Mouse (Mus musculus) CD4-positive naive resting alpha-beta T cell, adult 57 days (primary cell): ENCODE results near the gene Wfdc13. TPM values are rescaled to one million over a fixed set of nuclear protein-coding genes. Genes with fewer than 3 reads are reported as not detected.

Experiments used
- total RNA-seq: library from RNA; stranded (reverse); gene quantifications from one replicate; pipeline ENCODE4 v1.2.4, GENCODE M21; 2023

Wfdc13 gene
- total RNA-seq, result not detected

GRCm38 (mm10) chr2:164684807-164685206 is at the start of gene Wfdc13:
Gene Wfdc13, plus strand, starts transcription at chr2:164685107.

GRCm38 (mm10) chr2:164638696-164639095 is 46.2 kb upstream of the Wfdc13 start, which contains the start of gene Wfdc16:
Gene Wfdc16, minus strand, starts transcription at chr2:164638796.

GRCm38 (mm10) chr2:164655858-164656257 is 29.0 kb upstream of the Wfdc13 start, which contains the start of gene Wfdc10:
Gene Wfdc10, plus strand, starts transcription at chr2:164656046.

GRCm38 (mm10) chr2:164656483-164656882 is 28.4 kb upstream of the Wfdc13 start, which contains the start of gene Wfdc9:
Gene Wfdc9, minus strand, starts transcription at chr2:164656583.

GRCm38 (mm10) chr2:164673987-164674386 is 10.9 kb upstream of the Wfdc13 start, which contains the start of gene Wfdc11:
Gene Wfdc11, minus strand, starts transcription at chr2:164674087.

GRCm38 (mm10) chr2:164698201-164698600 is 13.3 kb downstream of the Wfdc13 start, which contains the start of gene Spint4:
Gene Spint4, plus strand, starts transcription at chr2:164698501.

GRCm38 (mm10) chr2:164715005-164715404 is 30.1 kb downstream of the Wfdc13 start, which contains the start of gene Spint5:
Gene Spint5, plus strand, starts transcription at chr2:164715305.

Other genes with a start within 250 kb of the Wfdc13 start
- 7.3 TPM for gene Sdc4, start 241.2 kb upstream of the Wfdc13 start, total RNA-seq
- 49.4 TPM for gene Sys1, start 228.1 kb upstream of the Wfdc13 start, total RNA-seq
- gene Gm20458, start 224.1 kb upstream of the Wfdc13 start, total RNA-seq, result 4.0 TPM
- gene Trp53tg5, start 211.4 kb upstream of the Wfdc13 start, total RNA-seq, result not detected
- 3.6 TPM for gene Dbndd2, start 199.0 kb upstream of the Wfdc13 start, total RNA-seq
- 61.4 TPM for gene Pigt, start 187.6 kb upstream of the Wfdc13 start, total RNA-seq
- gene Wfdc2, start 122.7 kb upstream of the Wfdc13 start, total RNA-seq, result 1.9 TPM
- gene Spint3, start 111.6 kb upstream of the Wfdc13 start, total RNA-seq, result not detected
- not detected for gene Wfdc6a, start 99.7 kb upstream of the Wfdc13 start, total RNA-seq
- gene Eppin, start 91.5 kb upstream of the Wfdc13 start, total RNA-seq, result not detected
- gene Wfdc6b, start 71.6 kb upstream of the Wfdc13 start, total RNA-seq, result not detected
- not detected for gene Wfdc8, start 71.5 kb upstream of the Wfdc13 start, total RNA-seq
- not detected for gene Wfdc16, start 46.3 kb upstream of the Wfdc13 start, total RNA-seq
- gene Wfdc10, start 29.1 kb upstream of the Wfdc13 start, total RNA-seq, result not detected
- gene Wfdc9, start 28.5 kb upstream of the Wfdc13 start, total RNA-seq, result not detected
- not detected for gene Wfdc11, start 11.0 kb upstream of the Wfdc13 start, total RNA-seq
- not detected for gene Spint4, start 13.4 kb downstream of the Wfdc13 start, total RNA-seq
- gene Spint5, start 30.2 kb downstream of the Wfdc13 start, total RNA-seq, result not detected
- 0.35 TPM for gene Wfdc3, start 60.8 kb downstream of the Wfdc13 start, total RNA-seq
- gene Dnttip1, start 60.9 kb downstream of the Wfdc13 start, total RNA-seq, result 46.4 TPM
- 1.9 TPM for gene Ube2c, start 84.8 kb downstream of the Wfdc13 start, total RNA-seq
- not detected for gene Tnnc2, start 94.9 kb downstream of the Wfdc13 start, total RNA-seq
- gene Snx21, start 100.7 kb downstream of the Wfdc13 start, total RNA-seq, result 0.65 TPM
- gene Acot8, start 119.8 kb downstream of the Wfdc13 start, total RNA-seq, result 39.4 TPM
- gene Zswim3, start 120.0 kb downstream of the Wfdc13 start, total RNA-seq, result 3.0 TPM
- 11.9 TPM for gene Zswim1, start 137.6 kb downstream of the Wfdc13 start, total RNA-seq
- not detected for gene Spata25, start 143.4 kb downstream of the Wfdc13 start, total RNA-seq
- gene Ctsa, start 147.8 kb downstream of the Wfdc13 start, total RNA-seq, result 91.4 TPM
- gene Neurl2, start 148.3 kb downstream of the Wfdc13 start, total RNA-seq, result 0.59 TPM
- 0.86 TPM for gene Pltp, start 172.6 kb downstream of the Wfdc13 start, total RNA-seq
- gene Pcif1, start 194.2 kb downstream of the Wfdc13 start, total RNA-seq, result 115 TPM
- 56.1 TPM for gene Zfp335, start 226.7 kb downstream of the Wfdc13 start, total RNA-seq